22 mouse cellular contexts compared by ENCODE assay signal in genomic region chr6:97684335-97684734, GRCm38 (mm10).
DNase-seq lines count a peak whose midpoint lies in the region; ATAC-seq lines count a peak whose summit lies in the region.
"Had no signal": no experiment of that assay in that cellular context is flagged by ENCODE, and none has a peak within 500 bp of the region (broad histone marks: within the 10 kb centered on the region; RNA-seq: fewer than 3 reads in every experiment).

No protein-coding gene starts in this region.

- WGBS in forebrain, embryonic 15.5 days: 64% methylated on average over 7 of the region's 7 CpGs
- WGBS in forebrain, embryonic 10.5 days: 91% methylated on average over 7 of the region's 7 CpGs
- 78% methylated on average over 7 of the region's 7 CpGs for WGBS in heart, embryonic 12.5 days

- no peak overlapping the region for H3K9ac ChIP-seq in forebrain, embryonic 15.5 days (replicated peaks)
- H3K9ac ChIP-seq in heart, embryonic 12.5 days: no peak overlapping the region
- H3K9ac ChIP-seq: embryonic facial prominence, embryonic 12.5 days; hindbrain, embryonic 14.5 days; limb, embryonic 13.5 days; liver, embryonic 12.5 days had no signal

- H3K27ac ChIP-seq in forebrain, embryonic 15.5 days (replicated peaks): peak overlapping the region; percentile 78
- no peak overlapping the region for H3K27ac ChIP-seq in forebrain, embryonic 10.5 days
- H3K27ac ChIP-seq in heart, embryonic 12.5 days (ENCODE audit: poor library complexity, severe bottlenecking): no peak overlapping the region
- H3K27ac ChIP-seq: embryonic facial prominence, embryonic 12.5 days; hindbrain, embryonic 14.5 days; kidney, postnatal 0 days; limb, embryonic 13.5 days; liver, embryonic 12.5 days had no signal

- no peaks in the 10 kb centered on the region for H3K36me3 ChIP-seq in forebrain, embryonic 15.5 days
- H3K36me3 ChIP-seq in forebrain, embryonic 10.5 days (replicated peaks): no peaks in the 10 kb centered on the region
- no peaks in the 10 kb centered on the region for H3K36me3 ChIP-seq in heart, embryonic 12.5 days
- H3K36me3 ChIP-seq: embryonic facial prominence, embryonic 12.5 days; limb, embryonic 13.5 days; liver, embryonic 12.5 days had no signal

- H3K9me3 ChIP-seq in forebrain, embryonic 15.5 days: no peaks in the 10 kb centered on the region
- no peaks in the 10 kb centered on the region for H3K9me3 ChIP-seq in forebrain, embryonic 10.5 days
- H3K9me3 ChIP-seq in heart, embryonic 12.5 days (replicated peaks): no peaks in the 10 kb centered on the region
- H3K9me3 ChIP-seq: embryonic facial prominence, embryonic 12.5 days; limb, embryonic 13.5 days; liver, embryonic 12.5 days had no signal

- no peak overlapping the region for H3K4me3 ChIP-seq in forebrain, embryonic 15.5 days
- no peak overlapping the region for H3K4me3 ChIP-seq in forebrain, embryonic 10.5 days
- H3K4me3 ChIP-seq in heart, embryonic 12.5 days: no peak overlapping the region
- H3K4me3 ChIP-seq: embryonic facial prominence, embryonic 12.5 days; limb, embryonic 13.5 days; liver, embryonic 12.5 days had no signal

- H3K4me1 ChIP-seq in forebrain, embryonic 15.5 days: peaks cover 15% of the 10 kb centered on the region
- H3K4me1 ChIP-seq in forebrain, embryonic 10.5 days: no peaks in the 10 kb centered on the region
- no peaks in the 10 kb centered on the region for H3K4me1 ChIP-seq in heart, embryonic 12.5 days (replicated peaks)
- H3K4me1 ChIP-seq: embryonic facial prominence, embryonic 12.5 days; limb, embryonic 13.5 days; liver, embryonic 12.5 days had no signal

- no peaks in the 10 kb centered on the region for H3K27me3 ChIP-seq in forebrain, embryonic 15.5 days
- H3K27me3 ChIP-seq in forebrain, embryonic 10.5 days (ENCODE audit: poor library complexity, severe bottlenecking): 0 out of 2 replicates have a peak, but pooled peaks cover 5% of the 10 kb centered on the region
- no peaks in the 10 kb centered on the region for H3K27me3 ChIP-seq in heart, embryonic 12.5 days (replicated peaks)
- H3K27me3 ChIP-seq: embryonic facial prominence, embryonic 12.5 days; limb, embryonic 13.5 days; liver, embryonic 12.5 days had no signal

- intact Hi-C loops in heart, postnatal 10 days (cut with DNase I): no loop called here

- H3K4me2 ChIP-seq in forebrain, embryonic 15.5 days (replicated peaks): no peak overlapping the region
- no peak overlapping the region for H3K4me2 ChIP-seq in heart, embryonic 12.5 days
- H3K4me2 ChIP-seq: embryonic facial prominence, embryonic 12.5 days; hindbrain, embryonic 14.5 days; limb, embryonic 13.5 days; liver, embryonic 12.5 days; midbrain, embryonic 11.5 days had no signal

- no peak for DNase-seq in forebrain, embryonic 10.5 days (ENCODE audit: extremely low spot score, low spot score)
- DNase-seq in heart, postnatal 10 days: peak; percentile 6 to 9
- DNase-seq in right cerebral cortex, adult 2 months (ENCODE audit: low spot score in 2 of 2): peak; percentile 4 to 11
- DNase-seq in right cerebral cortex, postnatal 4 days: no peak
- DNase-seq in telencephalon, adult 2 months (ENCODE audit: low read depth, low spot score): peak; percentile 43
- no peak for DNase-seq in B cell, adult 2 months
- DNase-seq: cerebellum, adult 18-20 months; cerebellum, postnatal 14 days; gastrocnemius, postnatal 36 days; kidney, adult 2 months; lung, adult 18-20 months; lung, postnatal 14 days; thymus, postnatal 25 days had no signal

- peak; percentile 46; the same call in 1 of the 2 replicates for ATAC-seq in forebrain, embryonic 15.5 days (replicated peaks)
- no peak for ATAC-seq in heart, embryonic 12.5 days (ENCODE audit: insufficient number of reproducible peaks, low FRiP score)
- ATAC-seq: inflammation-experienced regulatory T-cells, adult 6 months; liver, embryonic 12.5 days had no signal

Comparison
In these comparisons a context has a peak if more than half of its experiments do, and no peak if none do; other contexts are left out.
1. DNase-seq: peak in heart, postnatal 10 days (2 of 2), right cerebral cortex, adult 2 months (2 of 2) and telencephalon, adult 2 months (single experiment); none in forebrain, embryonic 10.5 days (single experiment), right cerebral cortex, postnatal 4 days (single experiment) and B cell, adult 2 months (0 of 2).